Mouse (Mus musculus) lung, embryonic 15.5 days (tissue): ENCODE measurements around the gene Denr. TPM values are rescaled to one million over a fixed set of nuclear protein-coding genes. Genes with fewer than 3 reads are reported as not detected.

Experiments
- ATAC-seq: fragments of 200-750 bp; cut with Nextera tagmentation; 2 replicates; pipeline ENCODE4 v1.8.0; 2017; ENCODE audit warnings: moderate number of reproducible peaks, borderline replicate concordance; ENCODE audit not compliant: low FRiP score, low TSS enrichment; ENCODE audit errors: extremely low read depth
- H3K27ac ChIP-seq: fragments of 300-500 bp; sonication (generic); 2 replicates; pipeline ENCODE4 v1.5.1; 2015; ENCODE audit warnings: moderate library complexity, mild to moderate bottlenecking, inconsistent platforms
- H3K27me3 ChIP-seq: fragments of 300-500 bp; sonication (generic); 2 replicates; pipeline ENCODE4 v1.6.1; 2015; ENCODE audit warnings: inconsistent platforms
- H3K36me3 ChIP-seq: fragments of 300-500 bp; sonication (generic); 2 replicates; pipeline ENCODE4 v1.6.1; 2015; ENCODE audit warnings: inconsistent platforms
- H3K4me1 ChIP-seq: fragments of 300-500 bp; sonication (generic); 2 replicates; pipeline ENCODE4 v1.6.1; 2015; ENCODE audit warnings: inconsistent platforms
- H3K4me2 ChIP-seq: fragments of 300-500 bp; sonication (generic); 2 replicates; pipeline ENCODE4 v1.6.1; 2015; ENCODE audit warnings: inconsistent platforms, mild to moderate bottlenecking, moderate library complexity
- H3K4me3 ChIP-seq: fragments of 300-500 bp; sonication (generic); 2 replicates; pipeline ENCODE4 v1.5.1; 2015; ENCODE audit warnings: mild to moderate bottlenecking, inconsistent platforms
- H3K9ac ChIP-seq: fragments of 300-500 bp; sonication (generic); 2 replicates; pipeline ENCODE4 v1.6.1; 2015; ENCODE audit warnings: inconsistent platforms
- H3K9me3 ChIP-seq: fragments of 300-500 bp; sonication (generic); 2 replicates; pipeline ENCODE4 v1.6.1; 2016; ENCODE audit warnings: inconsistent platforms
- WGBS: fragments of 180-500 bp; shearing (Covaris S2); methylation state at CpG from one replicate; pipeline ENCODE4 v1.1.7; 2015; 5-methylcytosine and 5-hydroxymethylcytosine counted together
- polyA plus RNA-seq: library from polyadenylated mRNA; unstranded; fragments of >200 nt; fragmentation: Nextera tagmentation; extraction: Ambion mirVana; gene quantifications from 2 replicates; pipeline ENCODE4 v1.2.1, GENCODE M21; 2015

The Denr gene
- polyA plus RNA-seq, 1 experiment from 2014 or later = 120 TPM

DNA sequence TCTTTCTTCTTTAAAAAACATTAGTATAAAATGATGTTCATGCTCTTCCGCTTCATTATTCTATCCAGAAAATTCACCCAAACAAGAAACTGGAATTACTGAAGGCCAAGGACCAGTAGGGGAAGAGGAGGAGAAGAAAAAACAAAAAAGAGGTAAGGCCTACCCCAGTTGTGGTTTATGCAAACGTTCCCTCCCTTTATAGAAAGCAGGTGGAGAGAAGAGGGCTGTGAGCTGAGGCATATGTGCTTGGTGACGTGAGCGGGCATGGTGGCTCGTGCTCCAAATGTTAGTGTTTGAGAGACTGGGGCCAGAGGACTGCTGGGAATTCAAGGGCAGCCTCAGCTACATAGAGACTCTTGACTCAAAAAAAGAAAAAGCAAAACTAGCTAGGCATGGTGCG, 15.1 kb downstream of the Denr start:
- 86% methylated on average over 6 of the region's 6 CpGs for WGBS
- Histone ChIP-seq H3K36me3 (peaks cover 84% of the 10 kb centered on the region), H3K4me2 (no peak overlapping the region), H3K4me3 (no peak overlapping the region), H3K4me1 (no peaks in the 10 kb centered on the region), H3K9me3 (no peaks in the 10 kb centered on the region), H3K27me3 (no peaks in the 10 kb centered on the region), H3K27ac (no peak overlapping the region), H3K9ac (no peak overlapping the region)
- no peak for ATAC-seq

GRCm38 (mm10) chr5:123927118-123927517, 20.1 kb downstream of the Denr start, which contains the start of gene Gm43518:
Gene Gm43518, plus strand, starts transcription at chr5:123927418.
- no peaks in the 10 kb centered on the region for H3K9me3 ChIP-seq
- H3K4me3 ChIP-seq = no peak within 1 kb of the TSS
- H3K9ac ChIP-seq = no peak within 1 kb of the TSS
- no peak within 1 kb of the TSS for H3K27ac ChIP-seq
- H3K4me1 ChIP-seq = peaks cover 10% of the 10 kb centered on the region
- peaks cover 69% of the 10 kb centered on the region for H3K36me3 ChIP-seq
- no peak within 1 kb of the TSS for H3K4me2 ChIP-seq
- ATAC-seq = no peak
- WGBS = 84% methylated on average over 9 of the region's 9 CpGs
- no peaks in the 10 kb centered on the region for H3K27me3 ChIP-seq

DNA sequence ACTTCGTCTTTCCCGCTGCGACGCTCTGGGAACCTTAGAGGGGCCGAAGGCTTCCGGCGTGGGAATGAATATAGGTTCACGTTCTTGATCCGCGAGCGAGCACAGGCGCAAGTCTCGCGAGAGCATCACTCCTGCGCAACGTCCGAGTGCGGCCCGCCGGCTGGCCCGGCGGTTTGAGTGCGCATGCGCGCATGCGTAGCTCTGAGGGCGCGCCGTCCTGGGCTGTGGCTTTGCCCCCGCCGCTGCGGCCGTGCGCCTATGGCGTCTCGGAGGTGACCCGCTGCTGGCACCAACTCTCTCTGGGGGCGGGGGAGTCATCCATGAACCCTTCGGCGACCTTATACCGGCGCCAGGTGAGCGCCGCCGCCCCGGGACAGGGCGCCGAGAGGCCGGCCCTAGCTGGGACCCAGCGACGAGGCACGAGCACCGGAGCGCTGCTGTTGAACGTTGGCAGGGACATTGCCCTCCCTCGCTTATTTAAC, 23.6 kb downstream of the Denr start, which contains the start of gene Ccdc62:
TSS of gene Ccdc62 (plus strand) at position 172 of the 482 bp plus-strand sequence.
- under 1% methylated on average over 56 of the region's 56 CpGs for WGBS
- Histone ChIP-seq H3K27ac (peak within 1 kb of the TSS; percentile 86), H3K4me2 (peak within 1 kb of the TSS; percentile 78), H3K27me3 (no peaks in the 10 kb centered on the region), H3K9ac (peak within 1 kb of the TSS; percentile 93), H3K36me3 (peaks cover 37% of the 10 kb centered on the region), H3K9me3 (no peaks in the 10 kb centered on the region), H3K4me3 (peak within 1 kb of the TSS; percentile 65), H3K4me1 (peaks cover 10% of the 10 kb centered on the region)
- peak; percentile 98 for ATAC-seq

DNA sequence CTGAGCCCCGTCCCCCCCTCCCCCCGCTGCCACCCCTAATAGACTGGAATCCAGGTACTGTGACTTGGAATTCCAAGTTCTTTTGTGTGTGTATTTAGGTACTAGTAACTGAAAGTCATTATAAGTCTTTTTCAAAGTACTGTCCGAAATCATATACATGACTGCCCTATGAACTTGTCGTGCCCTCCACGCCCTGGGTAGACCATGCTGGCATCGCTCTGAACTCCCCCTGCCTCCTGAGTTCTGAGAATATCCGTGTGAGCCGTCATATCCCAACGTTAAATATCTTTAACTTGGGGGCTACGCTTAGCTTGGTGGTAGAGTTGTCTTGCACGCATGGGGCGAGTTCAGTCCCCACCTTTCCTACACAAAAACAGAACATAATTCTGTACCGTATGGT, 24.2 kb downstream of the Denr start:
- H3K36me3 ChIP-seq = peaks cover 31% of the 10 kb centered on the region
- H3K27me3 ChIP-seq = no peaks in the 10 kb centered on the region
- ATAC-seq = no peak
- peak overlapping the region; percentile 65 for H3K4me3 ChIP-seq
- no peaks in the 10 kb centered on the region for H3K9me3 ChIP-seq
- H3K4me1 ChIP-seq = peaks cover 10% of the 10 kb centered on the region
- H3K4me2 ChIP-seq = peak overlapping the region; percentile 78
- 0 out of 2 replicates have a peak overlapping the region, but pooled peaks have one; percentile 83 for H3K27ac ChIP-seq
- H3K9ac ChIP-seq = peak overlapping the region; percentile 93
- 44% methylated on average over 13 of the region's 13 CpGs for WGBS

GRCm38 (mm10) chr5:123932927-123933326, 26.0 kb downstream of the Denr start:
- Histone ChIP-seq H3K9me3 (no peaks in the 10 kb centered on the region), H3K4me3 (no peak overlapping the region), H3K36me3 (peaks cover 13% of the 10 kb centered on the region), H3K27ac (no peak overlapping the region), H3K4me1 (peaks cover 10% of the 10 kb centered on the region), H3K27me3 (no peaks in the 10 kb centered on the region), H3K4me2 (no peak overlapping the region), H3K9ac (no peak overlapping the region)
- no peak for ATAC-seq

DNA sequence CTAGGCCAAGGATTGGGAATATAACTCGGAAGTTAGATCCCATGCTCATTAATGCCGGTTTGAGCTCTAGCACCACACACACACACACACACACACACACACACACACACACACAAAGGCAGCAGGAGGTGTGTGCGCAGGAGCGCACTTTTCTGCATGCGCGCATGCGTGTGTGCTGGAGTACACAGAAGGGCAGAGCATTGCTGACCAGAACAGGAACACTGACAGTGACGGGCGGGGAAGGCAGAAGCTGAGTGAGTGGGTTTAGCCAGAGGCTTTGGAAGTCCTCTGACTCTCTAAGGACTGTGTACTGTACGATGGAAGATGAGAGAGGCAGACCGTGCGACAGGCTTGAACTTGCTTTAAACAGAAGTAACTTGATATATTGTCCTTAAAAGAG, 26.6 kb downstream of the Denr start:
- H3K4me2 ChIP-seq = no peak overlapping the region
- peaks cover 7% of the 10 kb centered on the region; the same call in 1 of the 2 replicates for H3K36me3 ChIP-seq
- peaks cover 10% of the 10 kb centered on the region for H3K4me1 ChIP-seq
- no peaks in the 10 kb centered on the region for H3K27me3 ChIP-seq
- WGBS = 88% methylated on average over 12 of the region's 12 CpGs
- no peaks in the 10 kb centered on the region for H3K9me3 ChIP-seq
- no peak overlapping the region for H3K27ac ChIP-seq
- no peak for ATAC-seq
- no peak overlapping the region for H3K4me3 ChIP-seq
- no peak overlapping the region for H3K9ac ChIP-seq

- Histone ChIP-seq H3K4me1 (peaks cover 10% of the 10 kb centered on the region), H3K36me3 (0 out of 2 replicates have a peak, but pooled peaks cover 3% of the 10 kb centered on the region), H3K9me3 (no peaks in the 10 kb centered on the region), H3K27ac (no peak overlapping the region), H3K9ac (no peak overlapping the region), H3K27me3 (no peaks in the 10 kb centered on the region), H3K4me2 (no peak overlapping the region), H3K4me3 (no peak overlapping the region)
- ATAC-seq = no peak
- 37% methylated on average over 18 of the region's 18 CpGs for WGBS
Measured at GRCm38 (mm10) chr5:123933957-123934591, 27.1 kb downstream of the Denr start.

DNA sequence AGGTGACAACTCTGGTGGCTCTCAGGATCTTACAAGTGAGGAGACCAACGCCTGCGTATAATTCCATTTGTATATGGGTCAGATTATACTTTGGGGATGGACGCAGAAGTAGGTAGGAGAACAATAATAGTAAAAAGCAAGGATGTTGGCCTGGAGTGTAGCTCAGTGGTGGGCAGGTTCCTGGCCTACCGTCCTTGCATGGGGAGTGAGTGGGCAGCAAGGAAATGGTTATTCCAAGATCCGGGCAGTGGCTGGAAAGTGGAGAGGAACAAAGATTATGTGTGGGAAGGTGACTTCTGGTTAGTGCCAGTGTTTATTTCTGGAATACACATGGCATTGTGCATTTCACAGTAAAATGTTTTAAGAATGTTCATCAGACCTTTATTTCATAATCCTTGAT, 29.0 kb downstream of the Denr start:
- WGBS = 85% methylated on average over 5 of the region's 5 CpGs
- Histone ChIP-seq H3K4me3 (no peak overlapping the region), H3K27me3 (no peaks in the 10 kb centered on the region), H3K9me3 (no peaks in the 10 kb centered on the region), H3K9ac (no peak overlapping the region), H3K4me1 (peaks cover 6% of the 10 kb centered on the region), H3K4me2 (no peak overlapping the region), H3K36me3 (no peaks in the 10 kb centered on the region), H3K27ac (no peak overlapping the region)
- ATAC-seq = no peak

- Histone ChIP-seq H3K4me1 (no peaks in the 10 kb centered on the region), H3K9ac (no peak overlapping the region), H3K4me2 (no peak overlapping the region), H3K9me3 (no peaks in the 10 kb centered on the region), H3K27ac (no peak overlapping the region), H3K4me3 (no peak overlapping the region), H3K36me3 (no peaks in the 10 kb centered on the region), H3K27me3 (no peaks in the 10 kb centered on the region)
- no peak for ATAC-seq
- 82% methylated on average over 5 of the region's 5 CpGs for WGBS
Measured at GRCm38 (mm10) chr5:123938479-123938878, 31.5 kb downstream of the Denr start.

- H3K36me3 ChIP-seq = no peaks in the 10 kb centered on the region
- no peaks in the 10 kb centered on the region for H3K9me3 ChIP-seq
- no peak overlapping the region for H3K4me3 ChIP-seq
- H3K9ac ChIP-seq = no peak overlapping the region
- no peak overlapping the region for H3K27ac ChIP-seq
- H3K27me3 ChIP-seq = no peaks in the 10 kb centered on the region
- ATAC-seq = no peak
- 48% methylated on average over 4 of the region's 4 CpGs for WGBS
- no peaks in the 10 kb centered on the region for H3K4me1 ChIP-seq
- no peak overlapping the region for H3K4me2 ChIP-seq
Measured at GRCm38 (mm10) chr5:123946546-123946945, 39.6 kb downstream of the Denr start.

DNA sequence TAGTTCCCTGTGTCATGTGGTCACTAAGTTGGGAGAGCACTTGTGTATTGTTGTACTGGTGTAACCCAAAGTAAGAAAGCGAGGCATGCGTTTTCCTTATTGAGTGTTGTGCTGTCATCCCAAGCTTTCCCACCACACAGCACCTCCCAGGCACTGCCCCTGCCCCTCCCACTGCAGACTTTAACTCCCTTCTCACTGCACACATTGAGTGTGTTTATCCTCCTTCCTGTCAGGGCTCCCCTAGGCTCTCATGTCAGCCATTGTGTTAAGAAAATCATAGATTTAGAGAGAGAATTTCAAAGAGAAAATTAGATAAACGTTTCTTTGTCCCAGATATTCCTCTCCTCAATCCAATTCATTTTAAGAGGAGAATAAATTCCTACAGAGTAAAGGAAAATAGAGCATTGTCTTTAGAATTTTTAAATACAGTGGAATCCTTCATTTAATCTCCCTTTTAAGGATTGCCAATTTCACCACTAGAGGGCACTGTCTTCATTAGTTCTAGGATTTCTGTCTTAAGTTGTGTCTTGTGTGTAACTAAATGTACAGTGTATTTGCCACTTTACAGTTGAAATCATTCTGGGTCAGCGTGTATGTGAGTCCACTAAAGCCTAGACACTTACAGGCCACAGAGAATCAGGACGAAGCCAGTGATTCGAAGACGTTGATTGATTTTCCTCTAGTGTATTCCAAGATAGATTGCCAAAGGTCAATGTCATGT, 40.2 kb downstream of the Denr start:
- 44% methylated on average over 7 of the region's 7 CpGs for WGBS
- Histone ChIP-seq H3K9ac (no peak overlapping the region), H3K27me3 (no peaks in the 10 kb centered on the region), H3K36me3 (no peaks in the 10 kb centered on the region), H3K4me2 (no peak overlapping the region), H3K4me1 (no peaks in the 10 kb centered on the region), H3K4me3 (no peak overlapping the region), H3K9me3 (no peaks in the 10 kb centered on the region), H3K27ac (no peak overlapping the region)
- ATAC-seq = no peak

- Histone ChIP-seq H3K4me3 (no peak overlapping the region), H3K9ac (no peak overlapping the region), H3K36me3 (no peaks in the 10 kb centered on the region), H3K4me2 (no peak overlapping the region), H3K27ac (no peak overlapping the region), H3K27me3 (no peaks in the 10 kb centered on the region), H3K9me3 (no peaks in the 10 kb centered on the region), H3K4me1 (no peaks in the 10 kb centered on the region)
- ATAC-seq = no peak
- WGBS = 51% methylated on average over 5 of the region's 5 CpGs
Measured at GRCm38 (mm10) chr5:123952365-123953045, 45.5 kb downstream of the Denr start.
